Mouse (Mus musculus) forebrain, postnatal 0 days (tissue): ENCODE results near the gene Nek8. TPM values are rescaled to one million over a fixed set of nuclear protein-coding genes. Genes with fewer than 3 reads are reported as not detected.
"Not testable (repeated sequence)": the region's sequence is repeated elsewhere in the genome, so short reads cannot be mapped to it uniquely, and the experiment has no call there.

ENCODE experiments used
- ATAC-seq: fragments of 200-750 bp; cut with Nextera tagmentation; 2 replicates; pipeline ENCODE4 v1.8.0; 2017; ENCODE audit warnings: mild to moderate bottlenecking, moderate library complexity
- DNase-seq: peaks from one replicate; pipeline ENCODE4 v3.0.0-alpha.2; 2015
- H3K27ac ChIP-seq: fragments of 300-500 bp; sonication (generic); 2 replicates; pipeline ENCODE4 v1.5.1; 2014; ENCODE audit warnings: low read depth, mild to moderate bottlenecking, antibody characterized with exemption, low read length, moderate library complexity, mixed read lengths
- H3K27me3 ChIP-seq: fragments of 300-500 bp; sonication (generic); 2 replicates; pipeline ENCODE4 v1.6.1; 2014; ENCODE audit warnings: mild to moderate bottlenecking, low read length, mixed read lengths; ENCODE audit not compliant: insufficient read depth
- H3K36me3 ChIP-seq: fragments of 300-500 bp; sonication (generic); 2 replicates; pipeline ENCODE4 v1.6.1; 2014; ENCODE audit warnings: mild to moderate bottlenecking, moderate library complexity; ENCODE audit not compliant: insufficient read depth
- H3K4me1 ChIP-seq: fragments of 300-500 bp; sonication (generic); 2 replicates; pipeline ENCODE4 v1.6.1; 2014; ENCODE audit warnings: antibody characterized with exemption; ENCODE audit not compliant: insufficient read depth
- H3K4me2 ChIP-seq: fragments of 300-500 bp; sonication (generic); 2 replicates; pipeline ENCODE4 v1.6.1; 2014; ENCODE audit warnings: low read depth, mild to moderate bottlenecking, moderate library complexity
- H3K4me3 ChIP-seq: fragments of 300-500 bp; sonication (generic); 2 replicates; pipeline ENCODE4 v1.5.1; 2014; ENCODE audit warnings: low read depth, low read length, mixed read lengths
- H3K9ac ChIP-seq: fragments of 300-500 bp; sonication (generic); 2 replicates; pipeline ENCODE4 v1.6.1; 2014; ENCODE audit warnings: mild to moderate bottlenecking
- H3K9me3 ChIP-seq: fragments of 300-500 bp; sonication (generic); 2 replicates; pipeline ENCODE4 v1.6.1; 2016; ENCODE audit warnings: low read length
- CTCF ChIP-seq: sonication (generic); IDR thresholded peaks from 2 replicates; pipeline ENCODE4 v1.5.1; 2016; ENCODE audit warnings: antibody characterized with exemption, control low read depth, low read depth
- WGBS: fragments of 180-500 bp; shearing (Covaris S2); extraction: QIAGEN DNeasy Blood & Tissue Kit; methylation state at CpG from one replicate; pipeline ENCODE4 v1.1.7; 2014; 5-methylcytosine and 5-hydroxymethylcytosine counted together
- polyA plus RNA-seq: library from polyadenylated mRNA; unstranded; fragments of >200 nt; fragmentation: Nextera tagmentation; extraction: Ambion mirVana; gene quantifications from 2 replicates; pipeline ENCODE4 v1.2.1, GENCODE M21; 2015
- total RNA-seq: library from RNA; depleted of rRNA; stranded (reverse); fragments of >200 nt; gene quantifications from 2 replicates; pipeline ENCODE4 v1.2.3, GENCODE M21; 2014

The Nek8 gene
- total and polyA plus RNA-seq, 2 experiments from 2014 or later = 4.7 to 5.7 TPM

- Histone ChIP-seq H3K36me3 (peaks cover 24% of the 10 kb centered on the region), H3K9ac (no peak within 1 kb of the TSS), H3K27ac (no peak within 1 kb of the TSS), H3K4me3 (no peak within 1 kb of the TSS), H3K9me3 (no peaks in the 10 kb centered on the region), H3K4me2 (no peak within 1 kb of the TSS), H3K27me3 (no peaks in the 10 kb centered on the region), H3K4me1 (peaks cover 10% of the 10 kb centered on the region; the same call in 1 of the 2 replicates)
- 67% methylated on average over 1 of the region's 1 CpGs for WGBS
- DNase-seq (no peak), ATAC-seq (no peak)
- no peak for TF ChIP-seq CTCF
These were observed 16.6 kb upstream of the Nek8 start, which contains the start of gene Proca1 for GRCm38 (mm10) chr11:78193113-78193512. TSS of gene Proca1 (plus strand) at chr11:78193392.

GRCm38 (mm10) chr11:78190041-78190440 lies 13.6 kb upstream of the Nek8 start:
- H3K4me1 ChIP-seq = peaks cover 10% of the 10 kb centered on the region; the same call in 1 of the 2 replicates
- H3K4me2 ChIP-seq = peak overlapping the region; percentile 78
- peaks cover 24% of the 10 kb centered on the region for H3K36me3 ChIP-seq
- H3K27me3 ChIP-seq = no peaks in the 10 kb centered on the region
- TF ChIP-seq CTCF = no peak
- WGBS = 79% methylated on average over 6 of the region's 6 CpGs
- peak overlapping the region; percentile 80 for H3K4me3 ChIP-seq
- ATAC-seq (no peak), DNase-seq (no peak)
- H3K9ac ChIP-seq = no peak overlapping the region
- no peaks in the 10 kb centered on the region for H3K9me3 ChIP-seq
- peak overlapping the region; percentile 95; the same call in 1 of the 2 replicates for H3K27ac ChIP-seq

GRCm38 (mm10) chr11:78189234-78190040 lies 13.0 kb upstream of the Nek8 start:
- TF ChIP-seq CTCF = no peak
- under 1% methylated on average over 42 of the region's 42 CpGs for WGBS
- peak overlapping the region; percentile 80 for H3K4me3 ChIP-seq

GRCm38 (mm10) chr11:78188331-78189233 lies 12.1 kb upstream of the Nek8 start, which contains the start of gene Rab34:
TSS of gene Rab34 (plus strand) at chr11:78188430.
- peak; percentile 41 for TF ChIP-seq CTCF
- DNase-seq (peak; percentile 85), ATAC-seq (peak; percentile 85)
- H3K36me3 ChIP-seq = peaks cover 24% of the 10 kb centered on the region
- no peaks in the 10 kb centered on the region for H3K27me3 ChIP-seq
- peaks cover 15% of the 10 kb centered on the region for H3K4me1 ChIP-seq
- peak within 1 kb of the TSS; percentile 78 for H3K4me2 ChIP-seq
- H3K27ac ChIP-seq = peak within 1 kb of the TSS; percentile 95
- H3K9ac ChIP-seq = peak within 1 kb of the TSS; percentile 92
- peak within 1 kb of the TSS; percentile 80 for H3K4me3 ChIP-seq
- no peaks in the 10 kb centered on the region for H3K9me3 ChIP-seq
- WGBS = under 1% methylated on average over 80 of the region's 80 CpGs

More at GRCm38 (mm10) chr11:78189234-78190040, 13.0 kb upstream of the Nek8 start:
- Histone ChIP-seq H3K27ac (peak overlapping the region; percentile 95), H3K4me1 (peaks cover 10% of the 10 kb centered on the region; the same call in 1 of the 2 replicates), H3K4me2 (peak overlapping the region; percentile 78), H3K27me3 (no peaks in the 10 kb centered on the region), H3K9ac (peak overlapping the region; percentile 92), H3K9me3 (no peaks in the 10 kb centered on the region), H3K36me3 (peaks cover 24% of the 10 kb centered on the region)
- DNase-seq (peak; percentile 83), ATAC-seq (peak; percentile 77)

GRCm38 (mm10) chr11:78184702-78185101 lies 8.2 kb upstream of the Nek8 start:
- Histone ChIP-seq H3K4me1 (peaks cover 17% of the 10 kb centered on the region), H3K36me3 (peaks cover 18% of the 10 kb centered on the region)
- H3K27ac ChIP-seq, H3K4me2 ChIP-seq, H3K9ac ChIP-seq, H3K9me3 ChIP-seq, ATAC-seq, H3K4me3 ChIP-seq, DNase-seq, H3K27me3 ChIP-seq: not testable (repeated sequence)
- WGBS = 91% methylated on average over 6 of the region's 6 CpGs

- H3K4me3 ChIP-seq = peak overlapping the region; percentile 90
- peak overlapping the region; percentile 91 for H3K9ac ChIP-seq
- H3K9me3 ChIP-seq = no peaks in the 10 kb centered on the region
- WGBS = 59% methylated on average over 10 of the region's 10 CpGs
- H3K4me2 ChIP-seq = peak overlapping the region; percentile 55
- no peak for ATAC-seq
- peak overlapping the region; percentile 47; the same call in 1 of the 2 replicates for H3K27ac ChIP-seq
- peaks cover 22% of the 10 kb centered on the region for H3K36me3 ChIP-seq
- no peaks in the 10 kb centered on the region for H3K27me3 ChIP-seq
- H3K4me1 ChIP-seq = peaks cover 13% of the 10 kb centered on the region
- no peak for TF ChIP-seq CTCF
- no peak for DNase-seq
These were observed 7.5 kb upstream of the Nek8 start for GRCm38 (mm10) chr11:78183884-78184514.
